Mouse (Mus musculus) B cell, adult 2 months (primary cell): Measurements from ENCODE around the gene Serpinb5.
"Not testable (repeated sequence)": the region's sequence is repeated elsewhere in the genome, so short reads cannot be mapped to it uniquely, and the experiment has no call there.

ENCODE experiments used
- DNase-seq, 2 experiments: peaks; one replicate each; pipeline ENCODE4 v3.0.0; 2022

Gene Serpinb5

GRCm38 (mm10) chr1:106860847-106861246, at the start of gene Serpinb5:
Gene Serpinb5, plus strand, starts transcription at chr1:106861173.
- no peak for DNase-seq

DNA sequence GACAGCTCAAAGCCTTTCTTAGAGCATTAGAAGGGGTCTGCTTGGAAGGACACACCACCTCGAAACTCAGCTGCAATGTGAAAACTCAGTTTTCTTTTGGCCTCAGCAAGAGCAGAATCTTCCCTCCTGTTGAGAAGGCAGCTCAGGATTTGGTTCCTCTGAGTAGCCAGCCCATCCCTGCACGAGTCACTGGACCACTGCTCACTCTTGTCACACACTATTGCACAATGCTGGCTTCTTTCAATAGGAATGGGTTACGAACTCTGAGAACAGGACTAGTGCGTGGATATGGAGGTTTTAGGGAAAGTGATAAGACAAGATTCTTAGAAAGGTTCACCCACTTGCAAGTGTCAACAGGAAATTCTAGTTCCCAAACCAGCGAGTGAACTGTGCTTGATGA, 46.1 kb upstream of the Serpinb5 start:
- DNase-seq: no peak

DNA sequence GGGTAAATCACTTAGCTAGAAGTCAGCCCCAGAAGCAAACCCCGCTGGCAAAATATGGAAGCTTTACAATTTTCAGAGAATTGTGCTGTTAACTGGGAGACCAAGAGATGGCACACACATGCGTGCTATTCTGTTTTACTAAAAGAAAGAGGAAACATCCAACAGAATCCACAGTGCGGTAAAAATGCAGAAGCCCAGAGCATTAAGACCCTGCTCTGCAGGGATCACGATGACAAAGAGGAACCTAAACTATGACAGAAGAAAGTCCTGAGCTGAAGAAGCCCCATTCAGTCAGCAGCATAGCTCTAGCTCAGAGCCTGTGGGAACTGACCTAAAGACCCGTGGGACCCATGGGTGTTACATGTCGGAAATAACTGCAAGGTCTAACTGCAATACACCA, 45.7 kb upstream of the Serpinb5 start:
- peak in 1 of 2 experiments; percentile 14 for DNase-seq

- DNase-seq: no peak
Observed at GRCm38 (mm10) chr1:106816766-106817165, 44.2 kb upstream of the Serpinb5 start.

GRCm38 (mm10) chr1:106818323-106818722, 42.6 kb upstream of the Serpinb5 start:
- DNase-seq: peak in 1 of 2 experiments; percentile 25

GRCm38 (mm10) chr1:106822297-106822696, 38.7 kb upstream of the Serpinb5 start:
- DNase-seq: no peak

GRCm38 (mm10) chr1:106828784-106829183, 32.2 kb upstream of the Serpinb5 start:
- DNase-seq: no peak

GRCm38 (mm10) chr1:106865543-106865942, 4.6 kb downstream of the Serpinb5 start:
- no peak for DNase-seq

GRCm38 (mm10) chr1:106866029-106866428, 5.1 kb downstream of the Serpinb5 start:
- DNase-seq: no peak

DNA sequence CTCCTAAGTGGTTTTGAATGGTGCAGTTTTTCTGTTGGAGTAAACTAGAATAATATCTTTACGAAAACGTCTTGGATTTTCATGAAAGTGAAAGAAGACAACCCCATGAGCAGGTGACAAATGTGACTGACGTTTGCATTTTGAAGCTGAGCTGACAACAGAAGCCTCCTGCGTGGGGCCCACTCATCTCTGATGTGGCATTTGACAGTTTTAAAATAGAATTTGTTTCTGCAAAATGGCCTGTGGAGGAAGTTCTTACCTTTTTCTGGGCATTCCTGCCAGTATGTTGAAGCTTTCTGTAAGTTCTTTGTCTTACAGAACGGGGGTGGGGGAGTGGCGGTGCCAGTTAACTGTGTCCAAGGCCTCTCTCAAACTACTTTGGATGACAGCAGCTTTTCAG, 5.8 kb downstream of the Serpinb5 start:
- no peak for DNase-seq

GRCm38 (mm10) chr1:106869986-106870385, 9.0 kb downstream of the Serpinb5 start:
- no peak for DNase-seq

DNA sequence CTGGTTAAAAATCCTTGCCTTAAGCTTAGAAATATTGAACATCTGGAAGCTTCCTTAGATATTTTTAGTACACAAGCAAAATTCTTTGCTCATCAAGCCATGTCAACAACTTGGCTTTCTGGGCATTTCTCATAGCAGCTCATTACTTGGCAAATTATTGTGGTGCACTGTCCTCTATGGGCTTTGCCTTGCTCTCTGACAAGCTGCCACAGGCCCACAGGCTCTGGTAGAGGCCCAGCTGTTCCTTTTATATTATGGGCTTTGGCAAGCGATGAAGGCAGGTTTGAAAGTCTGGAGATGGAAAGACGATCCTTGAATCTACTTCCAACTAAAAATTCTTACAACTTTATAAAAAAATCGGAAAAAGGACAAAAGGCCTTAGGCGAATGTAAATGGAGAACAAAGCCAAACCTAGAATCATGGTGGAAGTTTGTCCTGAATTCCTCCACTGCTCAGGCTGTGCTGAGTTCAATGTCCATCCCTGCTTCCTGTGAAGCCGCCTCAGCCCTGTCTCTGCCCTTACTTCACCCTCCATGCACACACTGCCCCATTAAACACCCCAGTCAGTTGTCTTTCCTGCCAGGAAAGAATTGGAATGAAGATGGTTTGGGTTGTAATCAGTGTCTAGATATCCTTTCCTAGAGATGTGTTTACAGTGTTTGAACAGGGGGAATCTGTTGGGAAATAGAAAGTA, 14.4 kb downstream of the Serpinb5 start:
- no peak for DNase-seq

- DNase-seq: no peak
Observed at GRCm38 (mm10) chr1:106876147-106876546, 15.2 kb downstream of the Serpinb5 start.

DNA sequence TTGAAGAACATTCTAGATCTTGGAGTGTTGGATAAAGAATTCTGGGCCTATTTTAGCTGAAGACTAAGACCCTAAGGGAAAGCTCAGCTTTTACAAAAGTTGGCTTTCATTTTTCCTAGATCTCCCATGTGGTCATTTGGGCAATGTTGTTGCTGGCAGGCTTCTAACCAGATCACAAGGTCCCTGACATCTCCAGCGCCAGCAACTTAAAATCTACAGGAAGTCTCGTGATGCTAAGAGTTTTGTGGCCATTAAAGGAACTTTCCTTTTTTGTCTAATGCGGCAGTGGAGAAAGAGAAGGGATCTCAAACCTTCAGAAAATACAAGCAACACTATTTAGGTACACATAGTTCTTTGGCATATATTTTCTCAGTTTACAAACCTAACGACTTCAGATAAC, 21.8 kb downstream of the Serpinb5 start:
- no peak for DNase-seq

- no peak for DNase-seq
Observed at GRCm38 (mm10) chr1:106883369-106883768, 22.4 kb downstream of the Serpinb5 start.

- no peak for DNase-seq
Observed at GRCm38 (mm10) chr1:106883812-106884211, 22.8 kb downstream of the Serpinb5 start.

DNA sequence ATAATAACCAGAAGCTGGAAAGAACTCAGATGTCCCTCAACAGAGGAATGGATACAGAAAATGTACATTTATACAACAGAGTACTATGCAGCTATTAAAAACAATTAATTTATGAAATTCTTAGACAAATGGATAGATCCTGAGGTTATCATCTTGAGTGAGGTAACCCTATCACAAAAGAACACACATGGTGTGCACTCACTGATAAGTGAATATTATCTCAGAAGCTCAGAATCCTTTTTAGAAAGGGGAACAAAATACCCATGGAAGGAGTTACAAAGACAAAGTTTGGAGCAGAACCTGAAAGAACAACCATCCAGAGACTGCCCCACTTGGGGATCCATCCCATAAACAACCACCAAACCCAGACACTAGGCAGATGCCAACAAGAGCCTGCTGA, 34.2 kb downstream of the Serpinb5 start:
- DNase-seq: not testable (repeated sequence)

DNA sequence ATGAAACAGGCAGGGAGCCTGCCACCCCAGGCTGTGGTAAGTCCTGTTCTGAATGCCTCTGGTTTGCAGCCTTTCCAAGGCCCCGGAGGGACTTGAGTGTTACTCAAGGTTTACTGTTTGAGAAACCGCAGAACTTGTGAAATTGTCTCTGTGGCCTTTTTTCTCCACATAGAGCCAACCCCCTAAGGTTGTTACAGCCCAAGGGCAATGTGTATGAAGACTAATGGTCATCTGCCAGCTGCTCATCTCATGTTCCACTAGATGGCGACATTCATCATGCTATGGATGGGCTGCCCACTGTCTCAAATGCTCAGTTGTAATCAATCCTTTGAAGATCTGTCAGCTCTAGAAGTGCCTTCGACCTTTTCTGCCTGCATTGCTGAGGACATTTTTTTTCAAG, 40.4 kb downstream of the Serpinb5 start:
- peak; percentile 4 to 7 for DNase-seq

DNA sequence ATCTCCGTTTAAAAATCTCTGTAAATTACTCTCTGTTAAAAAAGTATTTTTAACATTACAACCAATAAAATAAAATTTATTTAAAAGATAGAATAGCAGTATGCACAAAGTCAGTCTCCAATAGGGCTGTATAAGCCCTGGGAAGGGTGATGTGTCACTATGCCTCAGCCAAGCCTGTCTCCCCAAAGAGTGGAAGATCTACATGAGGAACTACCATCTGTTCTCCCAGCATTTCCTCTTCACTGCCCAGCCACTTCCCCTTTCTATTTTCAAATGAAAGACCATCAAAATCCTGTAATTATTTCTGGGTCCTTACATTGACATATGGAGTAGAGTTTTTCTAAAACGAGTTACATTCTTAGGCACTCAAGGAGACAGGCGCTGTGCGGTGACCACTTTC, 71.0 kb downstream of the Serpinb5 start:
- peak in 1 of 2 experiments; percentile 2 for DNase-seq
